Mouse (Mus musculus) megakaryocyte, embryonic 14.5 days (primary cell): Measurements from ENCODE around the gene Ahdc1.

Experiments
- FLI1 ChIP-seq: IDR thresholded peaks from 2 replicates; pipeline ENCODE4 v1.6.1; 2012; ENCODE audit warnings: low read length, inconsistent platforms, mixed read lengths
- GATA1 ChIP-seq: IDR thresholded peaks from 3 replicates; pipeline ENCODE4 v1.6.1; 2012; ENCODE audit warnings: mixed read lengths, low read length, inconsistent platforms, borderline replicate concordance

- TF ChIP-seq GATA1 (no peak), FLI1 (no peak)
Observed at GRCm38 (mm10) chr4:133121416-133121815, 110.4 kb downstream of the Ahdc1 start.
